Mouse (Mus musculus) C2C12 (cell line): ENCODE data around the gene Brcc3. TPM values are rescaled to one million over a fixed set of nuclear protein-coding genes. Genes with fewer than 3 reads are reported as not detected.

ENCODE experiments used
- H3K27me3 ChIP-seq: one replicate; pipeline ENCODE4 v1.6.1; 2011; ENCODE audit not compliant: control insufficient read depth, insufficient read depth, insufficient read length
- H3K36me3 ChIP-seq: one replicate; pipeline ENCODE4 v1.6.1; 2011; ENCODE audit not compliant: control insufficient read depth, insufficient read depth
- H3K4me3 ChIP-seq: one replicate; pipeline ENCODE4 v1.5.1; 2011; ENCODE audit warnings: mild to moderate bottlenecking, control low read depth; ENCODE audit not compliant: poor library complexity, insufficient read depth, severe bottlenecking
- H3K79me2 ChIP-seq: one replicate; pipeline ENCODE4 v1.6.1; 2011; ENCODE audit not compliant: control insufficient read depth, insufficient read depth
- H3K79me3 ChIP-seq: one replicate; pipeline ENCODE4 v1.6.1; 2011; ENCODE audit warnings: low read depth, control low read depth
- H3ac ChIP-seq: one replicate; pipeline ENCODE3; 2011; ENCODE audit warnings: low read depth; ENCODE audit not compliant: control insufficient read depth, insufficient read length
- MAX ChIP-seq: IDR thresholded peaks from one replicate; pipeline ENCODE4 v1.6.1; 2011; ENCODE audit warnings: mild to moderate bottlenecking, control low read depth
- MYOD1 ChIP-seq: IDR thresholded peaks from one replicate; pipeline ENCODE4 v1.6.1; 2011; ENCODE audit warnings: low read depth; ENCODE audit not compliant: control insufficient read depth, insufficient read length
- USF1 ChIP-seq: IDR thresholded peaks from one replicate; pipeline ENCODE4 v1.6.1; 2011; ENCODE audit warnings: low read depth, mild to moderate bottlenecking, control low read depth, moderate library complexity
- polyA plus RNA-seq: library from polyadenylated mRNA; unstranded; fragments of >200 nt; fragmentation: generic; extraction: Trizol; gene quantifications from one replicate; pipeline ENCODE4 v1.2.1, GENCODE M21; 2012; ENCODE audit warnings: missing spikeins

Brcc3 gene
- polyA plus RNA-seq, 1 experiment, result 6.4 TPM

- H3K27me3 ChIP-seq, result no peaks in the 10 kb centered on the region
- H3ac ChIP-seq, result no peak overlapping the region
- no peaks in the 10 kb centered on the region for H3K36me3 ChIP-seq
- H3K79me2 ChIP-seq, result no peaks in the 10 kb centered on the region
- H3K79me3 ChIP-seq, result no peaks in the 10 kb centered on the region
- no peak overlapping the region for H3K4me3 ChIP-seq
- TF ChIP-seq MAX, result no peak
- no peak for TF ChIP-seq MYOD1
- no peak for TF ChIP-seq USF1
Measured at GRCm38 (mm10) chrX:75489886-75490285, 73.5 kb downstream of the Brcc3 start.

Other genes with a start within 250 kb of the Brcc3 start
- 29.7 TPM for gene Fundc2, start 34.2 kb upstream of the Brcc3 start, polyA plus RNA-seq
- gene F8, start 34.0 kb upstream of the Brcc3 start, polyA plus RNA-seq, result 0.46 TPM
- gene Cmc4, start within 50 bp of the Brcc3 start, polyA plus RNA-seq, result 1.6 TPM
- gene Mtcp1, start within 50 bp of the Brcc3 start, polyA plus RNA-seq, result 0.96 TPM
- gene Vbp1, start 97.7 kb downstream of the Brcc3 start, polyA plus RNA-seq, result 27.0 TPM
- 1.6 TPM for gene Rab39b, start 161.6 kb downstream of the Brcc3 start, polyA plus RNA-seq